Mouse (Mus musculus) small intestine, adult 2 months (tissue): ENCODE results near the gene Cdv3.

Source experiments
- CTCF ChIP-seq: fragments of 200-500 bp; IDR thresholded peaks from 2 replicates; pipeline ENCODE4 v1.5.1; 2012; ENCODE audit warnings: low read depth, mild to moderate bottlenecking, control low read depth, inconsistent platforms, low read length, moderate library complexity, mixed read lengths; ENCODE audit not compliant: insufficient replicate concordance, insufficient read length; ENCODE audit errors: extremely low read depth
- POLR2A ChIP-seq: fragments of 200-500 bp; IDR thresholded peaks from 2 replicates; pipeline ENCODE4 v1.6.1; 2012; ENCODE audit warnings: low read depth, mild to moderate bottlenecking, control low read depth, inconsistent platforms, low read length, moderate library complexity

DNA sequence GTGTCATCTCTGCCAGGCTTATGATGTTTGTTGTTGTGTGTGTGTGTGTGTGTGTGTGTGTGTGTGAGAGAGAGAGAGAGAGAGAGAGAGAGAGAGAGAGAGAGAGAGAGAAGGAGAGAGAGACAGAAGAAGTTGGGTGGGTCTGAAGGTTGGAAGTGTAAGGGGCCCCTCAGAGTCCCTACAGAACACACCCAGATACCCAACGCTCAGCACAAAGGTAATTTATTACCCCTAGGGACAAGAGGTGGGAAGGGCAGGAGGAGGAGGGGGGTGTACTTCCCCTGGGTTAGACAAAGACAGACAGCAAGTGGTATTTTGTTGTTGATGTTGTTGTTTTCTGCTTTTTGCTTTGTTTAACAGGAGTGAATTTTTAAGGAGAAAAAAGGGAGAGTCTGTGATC lies 20.0 kb upstream of the Cdv3 start:
- TF ChIP-seq CTCF (no peak), POLR2A (no peak)
